8 mouse cellular contexts compared by ENCODE assay signal in the genomic region with DNA sequence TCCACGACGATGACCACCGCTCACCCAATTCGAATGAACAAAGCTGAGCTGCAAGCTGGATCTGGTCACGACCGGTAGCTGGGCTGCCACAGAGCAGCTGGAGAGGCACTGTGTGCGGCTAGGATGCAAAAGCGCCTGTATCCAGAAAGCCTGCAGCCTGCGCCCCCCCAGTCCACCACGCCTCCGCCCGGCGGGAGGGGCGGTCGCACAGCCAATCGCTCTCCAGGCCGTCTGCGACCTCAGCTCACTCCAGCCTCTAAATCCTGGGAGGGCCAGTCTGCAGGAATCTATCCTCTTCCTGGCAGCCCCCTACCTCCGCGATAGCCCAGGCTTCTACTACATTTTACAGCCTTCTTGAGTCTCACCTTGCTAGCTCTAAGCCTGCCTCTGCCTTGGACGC. TPM values are rescaled to one million over a fixed set of nuclear protein-coding genes. Genes with fewer than 3 reads are reported as not detected.
A peak's percentile ranks its signal among the peaks of the same experiment; 100 is the strongest.
DNase-seq lines count a peak whose midpoint lies in the region; ATAC-seq and TF ChIP-seq lines count a peak whose summit lies in the region.

A gene (minus strand): TSS at position 116 of the 400 bp plus-strand sequence.

- peak within 1 kb of the TSS; percentile 42 for H3K9ac ChIP-seq in intestine, postnatal 0 days (ENCODE audit: low read depth, low read length)
- H3K9ac ChIP-seq in liver, adult 2 months (ENCODE audit: low read depth, low read length) = 0 out of 2 replicates have a peak within 1 kb of the TSS, but pooled peaks have one; percentile 11

- 10% methylated on average over 21 of the region's 21 CpGs for WGBS in intestine, postnatal 0 days
- WGBS in liver, adult 2 months = 47% methylated on average over 21 of the region's 21 CpGs
- WGBS in olfactory bulb, adult 2 months = 18% methylated on average over 21 of the region's 21 CpGs
- WGBS in thymus, adult 2 months = 22% methylated on average over 21 of the region's 21 CpGs

- peak; percentile 43 for DNase-seq in gastrocnemius, adult 2 months
- no peak for DNase-seq in gastrocnemius, adult 8-10 months (ENCODE audit: low spot score in 2 of 2)
- peak; percentile 34 for DNase-seq in adrenal gland, postnatal 10 days
- peak; percentile 23 for DNase-seq in gastrocnemius, postnatal 25 days
- no peak for DNase-seq in liver, adult 2 months (ENCODE audit: extremely low read depth, low read depth, low spot score)
- no peak for DNase-seq in thymus, adult 2 months

- intact Hi-C loops in gastrocnemius, adult 2 months (cut with DNase I) = no loop called here

- H3K79me2 ChIP-seq in liver, adult 2 months (ENCODE audit: control insufficient read depth, insufficient read depth, low read length) = no peaks in the 10 kb centered on the region

- no peaks in the 10 kb centered on the region; the same call in 1 of the 2 replicates for H3K4me1 ChIP-seq in intestine, postnatal 0 days (replicated peaks; ENCODE audit: control insufficient read depth, insufficient read depth, low read length)
- no peaks in the 10 kb centered on the region for H3K4me1 ChIP-seq in liver, adult 2 months (ENCODE audit: control insufficient read depth, insufficient read depth, low read length)
- peaks cover 15% of the 10 kb centered on the region for H3K4me1 ChIP-seq in olfactory bulb, adult 2 months (ENCODE audit: control insufficient read depth, insufficient read depth, low read length)
- H3K4me1 ChIP-seq in thymus, adult 2 months (replicated peaks; ENCODE audit: control insufficient read depth, insufficient read depth, low read length) = no peaks in the 10 kb centered on the region

- H3K4me3 ChIP-seq in gastrocnemius, adult 2 months = peak within 1 kb of the TSS; percentile 68
- H3K4me3 ChIP-seq in intestine, postnatal 0 days (ENCODE audit: low read depth, low read length) = peak within 1 kb of the TSS; percentile 47
- H3K4me3 ChIP-seq in liver, adult 2 months (ENCODE audit: insufficient read depth, low read depth, low read length) = peak within 1 kb of the TSS; percentile 44
- peak within 1 kb of the TSS; percentile 47 for H3K4me3 ChIP-seq in olfactory bulb, adult 2 months (ENCODE audit: insufficient read depth, low read depth, low read length)
- H3K4me3 ChIP-seq in thymus, adult 2 months (ENCODE audit: control insufficient read depth, insufficient read depth, low read length) = no peak within 1 kb of the TSS

- TF ChIP-seq CTCF in gastrocnemius, adult 2 months (IDR thresholded peaks at IDR 0.05) = no peak
- no peak for TF ChIP-seq CTCF in intestine, postnatal 0 days (IDR thresholded peaks at IDR 0.05; ENCODE audit: low read depth)
- TF ChIP-seq CTCF in liver, adult 2 months (IDR thresholded peaks at IDR 0.05; ENCODE audit: low read depth, low read length) = no peak
- no peak for TF ChIP-seq CTCF in olfactory bulb, adult 2 months (IDR thresholded peaks at IDR 0.05; ENCODE audit: insufficient read depth, low read depth, low read length)
- TF ChIP-seq CTCF in thymus, adult 2 months (IDR thresholded peaks at IDR 0.05; ENCODE audit: borderline replicate concordance, control insufficient read depth, extremely low read depth, insufficient read depth, low read length, poor library complexity) = no peak

- H3K36me3 ChIP-seq in intestine, postnatal 0 days (ENCODE audit: control insufficient read depth, insufficient read depth) = no peaks in the 10 kb centered on the region
- no peaks in the 10 kb centered on the region for H3K36me3 ChIP-seq in liver, adult 2 months (ENCODE audit: control insufficient read depth, insufficient read depth, low read length)
- no peaks in the 10 kb centered on the region for H3K36me3 ChIP-seq in thymus, adult 2 months (ENCODE audit: control insufficient read depth, insufficient read depth, low read length)

- H3K9me3 ChIP-seq in intestine, postnatal 0 days (ENCODE audit: control insufficient read depth) = no peaks in the 10 kb centered on the region

- peak within 1 kb of the TSS; percentile 46; the same call in 1 of the 2 replicates for H3K27ac ChIP-seq in gastrocnemius, adult 2 months
- H3K27ac ChIP-seq in intestine, postnatal 0 days (ENCODE audit: low read depth, low read length) = peak within 1 kb of the TSS; percentile 46; the same call in 1 of the 2 replicates
- no peak within 1 kb of the TSS for H3K27ac ChIP-seq in liver, adult 2 months (replicated peaks; ENCODE audit: insufficient read depth, low read depth, low read length)
- H3K27ac ChIP-seq in olfactory bulb, adult 2 months (ENCODE audit: insufficient read depth, low read depth, low read length) = no peak within 1 kb of the TSS
- no peak within 1 kb of the TSS for H3K27ac ChIP-seq in thymus, adult 2 months (ENCODE audit: control insufficient read depth, insufficient read depth, low read length)

- no peak for TF ChIP-seq POLR2A in liver, adult 2 months (IDR thresholded peaks at IDR 0.05; ENCODE audit: extremely low read depth, insufficient read depth, low read length)
- TF ChIP-seq POLR2A in olfactory bulb, adult 2 months (IDR thresholded peaks at IDR 0.05; ENCODE audit: insufficient read depth, low read depth, low read length) = no peak
- TF ChIP-seq POLR2A in thymus, adult 2 months (IDR thresholded peaks at IDR 0.05; ENCODE audit: control insufficient read depth, extremely low read depth, insufficient read depth, low read length, poor library complexity) = no peak

- H3K4me2 ChIP-seq in intestine, postnatal 0 days (replicated peaks; ENCODE audit: low read depth) = peak within 1 kb of the TSS; percentile 61

- 0 out of 2 replicates have a peak, but pooled peaks have one; percentile 10 for ATAC-seq in intestine, postnatal 0 days

- H3K27me3 ChIP-seq in intestine, postnatal 0 days (replicated peaks; ENCODE audit: control insufficient read depth, insufficient read depth, low read length) = peaks cover 4% of the 10 kb centered on the region
- peaks cover 6% of the 10 kb centered on the region; the same call in 1 of the 2 replicates for H3K27me3 ChIP-seq in liver, adult 2 months (ENCODE audit: control insufficient read depth, insufficient read depth, low read length)
- H3K27me3 ChIP-seq in thymus, adult 2 months (ENCODE audit: control insufficient read depth, insufficient read depth, low read length) = peaks cover 11% of the 10 kb centered on the region

RNA-seq across cellular contexts. Expression of the gene that starts here (rescaled TPM):
- 1 to 10 TPM; 2.1 to 2.4 TPM for total RNA-seq in gastrocnemius, adult 2 months (2021)
- 10 to 100 TPM in 2 of 4 experiments, 1 to 10 TPM in 2; 4.8 to 19.6 (median 8.7) TPM for total RNA-seq in gastrocnemius, adult 8-10 months (2022)
- total RNA-seq in adrenal gland, postnatal 10 days (2021) = 10 to 100 TPM; 12.3 to 14.7 TPM
- total RNA-seq in gastrocnemius, postnatal 25 days (2021) = 1 to 10 TPM; 1.9 to 2.0 TPM
- 17.0 and 19.2 TPM in 2 replicates for polyA plus RNA-seq in intestine, postnatal 0 days (2015; fragmentation: Nextera tagmentation; extraction: Ambion mirVana)
- 0.65 and 1.0 TPM in 2 replicates for total RNA-seq in liver, adult 2 months (2014; rRNA removed)
- polyA plus RNA-seq in liver, adult 2 months (2012; rRNA removed) = 0.39 and 0.46 TPM in 2 replicates
- polyA plus RNA-seq in olfactory bulb, adult 2 months (2012; ENCODE audit: insufficient read depth, insufficient read length, low replicate concordance, missing spikeins) = not detected in 2 replicates
- 1.9 and 5.9 TPM in 2 replicates for polyA plus RNA-seq in thymus, adult 2 months (2012; rRNA removed)

Comparison
In these comparisons a context has a peak if more than half of its experiments do, and no peak if none do; other contexts are left out.
1. DNase-seq: peak in gastrocnemius, adult 2 months (single experiment), adrenal gland, postnatal 10 days (single experiment) and gastrocnemius, postnatal 25 days (single experiment); none in gastrocnemius, adult 8-10 months (0 of 2), liver, adult 2 months (single experiment) and thymus, adult 2 months (single experiment).
2. H3K27ac ChIP-seq: peak in gastrocnemius, adult 2 months (single experiment) and intestine, postnatal 0 days (single experiment); none in liver, adult 2 months (single experiment), olfactory bulb, adult 2 months (single experiment) and thymus, adult 2 months (single experiment).